Mouse (Mus musculus): Measurements from ENCODE around the gene Hist1h3c.

DNA sequence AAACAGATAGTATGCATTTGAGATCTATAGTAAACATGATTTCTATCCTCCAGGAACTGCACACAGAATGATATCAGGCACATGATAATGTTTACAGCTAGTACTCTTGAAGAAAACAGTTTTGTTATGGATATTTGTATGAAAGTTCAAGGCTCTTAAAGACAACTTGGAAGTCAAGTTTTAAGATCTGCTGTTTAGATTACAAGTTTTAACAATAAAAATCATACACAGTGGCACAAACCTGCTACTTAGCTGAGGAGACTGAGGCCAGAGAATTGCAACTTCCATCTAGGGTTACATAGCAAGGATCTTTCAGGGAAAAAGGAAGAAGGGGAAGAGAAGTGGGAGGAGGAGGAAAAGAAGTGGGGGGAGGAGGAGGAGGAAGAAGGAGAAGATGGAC is 9.6 kb upstream of the Hist1h3c start:
- no peak for TF ChIP-seq CEBPB (IDR thresholded peaks at IDR 0.05; ENCODE audit: low read depth)
- no peak for TF ChIP-seq USF1 (IDR thresholded peaks at IDR 0.05; ENCODE audit: low read depth)
- no peak for TF ChIP-seq CTCF (IDR thresholded peaks at IDR 0.05; ENCODE audit: control insufficient read depth, insufficient read depth, insufficient read length)
- TF ChIP-seq MAX (IDR thresholded peaks at IDR 0.05), result no peak
